Mouse (Mus musculus) heart, postnatal 0 days (tissue): ENCODE measurements at regions not wholly inside any gene's neighbourhood (a gene's known extent, or its start where the extent isn't known, plus 50 kb on each side); places are given as distances from the start of the nearest gene placed in this dataset.

ENCODE experiments used
- ATAC-seq: fragments of 200-750 bp; cut with Nextera tagmentation; 2 replicates; pipeline ENCODE4 v1.8.0; 2017; ENCODE audit warnings: low read depth, moderate number of reproducible peaks, moderate library complexity; ENCODE audit not compliant: insufficient read depth
- DNase-seq: peaks from one replicate; pipeline ENCODE4 v3.0.0-alpha.2; 2016; ENCODE audit warnings: low spot score
- H3K27ac ChIP-seq: fragments of 300-500 bp; sonication (generic); 2 replicates; pipeline ENCODE4 v1.5.1; 2014; ENCODE audit warnings: low read depth, mild to moderate bottlenecking
- H3K27me3 ChIP-seq: fragments of 300-500 bp; sonication (generic); 2 replicates; pipeline ENCODE4 v1.6.1; 2014; ENCODE audit warnings: low read length, mixed read lengths; ENCODE audit not compliant: control insufficient read depth, insufficient read depth
- H3K36me3 ChIP-seq: fragments of 300-500 bp; sonication (generic); replicated peaks from 2 replicates; pipeline ENCODE4 v1.6.1; 2014; ENCODE audit warnings: low read length, mixed read lengths; ENCODE audit not compliant: control insufficient read depth, insufficient read depth
- H3K4me1 ChIP-seq: fragments of 300-500 bp; sonication (generic); 2 replicates; pipeline ENCODE4 v1.6.1; 2014; ENCODE audit warnings: antibody characterized with exemption; ENCODE audit not compliant: control insufficient read depth, insufficient read depth
- H3K4me2 ChIP-seq: fragments of 300-500 bp; sonication (generic); 2 replicates; pipeline ENCODE4 v1.6.1; 2014; ENCODE audit warnings: low read depth, mild to moderate bottlenecking, low read length, moderate library complexity
- H3K4me3 ChIP-seq: fragments of 300-500 bp; sonication (generic); 2 replicates; pipeline ENCODE4 v1.5.1; 2014; ENCODE audit warnings: low read depth, low read length
- H3K9ac ChIP-seq: fragments of 300-500 bp; sonication (generic); replicated peaks from 2 replicates; pipeline ENCODE4 v1.6.1; 2014; ENCODE audit warnings: low read depth, low read length, mixed read lengths
- H3K9me3 ChIP-seq: fragments of 300-500 bp; sonication (generic); replicated peaks from 2 replicates; pipeline ENCODE4 v1.6.1; 2016; ENCODE audit warnings: low read length; ENCODE audit not compliant: control insufficient read depth
- CTCF ChIP-seq: IDR thresholded peaks from 2 replicates; pipeline ENCODE4 v1.5.1; 2016; ENCODE audit warnings: antibody characterized with exemption, control low read depth, low read depth
- EP300 ChIP-seq: IDR thresholded peaks from 2 replicates; pipeline ENCODE4 v1.6.1; 2016; ENCODE audit warnings: antibody characterized with exemption, low read depth
- WGBS: fragments of 180-500 bp; shearing (Covaris S2); extraction: QIAGEN DNeasy Blood & Tissue Kit; methylation state at CpG from one replicate; pipeline ENCODE4 v1.1.7; 2014; 5-methylcytosine and 5-hydroxymethylcytosine counted together

DNA sequence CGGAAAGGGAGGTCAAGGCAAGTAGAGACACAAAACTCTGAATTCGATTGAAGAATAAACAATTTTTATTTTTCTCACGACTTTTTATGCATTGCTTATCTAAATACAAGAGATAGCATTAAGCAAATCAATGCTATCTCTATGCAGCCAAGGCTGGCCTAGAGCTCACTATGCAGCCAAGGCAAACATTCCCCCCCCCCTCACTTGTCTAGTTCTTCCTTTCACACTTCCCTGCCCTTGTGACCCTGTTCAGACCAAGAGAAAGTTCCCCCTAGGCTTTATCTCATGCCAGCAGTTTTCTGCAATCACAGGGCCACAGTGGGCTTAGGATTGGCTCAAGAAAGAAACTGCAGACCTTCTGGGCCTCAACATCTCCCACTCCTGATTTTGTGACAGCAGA lies 417.9 kb upstream of the Rag2 start:
- Histone ChIP-seq H3K4me2 (no peak overlapping the region), H3K4me1 (no peaks in the 10 kb centered on the region), H3K9me3 (no peaks in the 10 kb centered on the region), H3K4me3 (no peak overlapping the region), H3K27ac (no peak overlapping the region), H3K36me3 (no peaks in the 10 kb centered on the region), H3K27me3 (no peaks in the 10 kb centered on the region), H3K9ac (no peak overlapping the region)
- 45% methylated on average over 3 of the region's 3 CpGs for WGBS
- TF ChIP-seq EP300 (no peak), CTCF (no peak)
- no peak for DNase-seq
- ATAC-seq = no peak

GRCm38 (mm10) chr2:101209136-101209535 lies 415.4 kb upstream of the Rag2 start:
- no peak overlapping the region for H3K27ac ChIP-seq
- no peaks in the 10 kb centered on the region for H3K4me1 ChIP-seq
- no peak overlapping the region for H3K4me2 ChIP-seq
- ATAC-seq (no peak), DNase-seq (no peak)
- H3K9ac ChIP-seq = no peak overlapping the region
- no peak for TF ChIP-seq EP300
- no peak for TF ChIP-seq CTCF
- H3K4me3 ChIP-seq = no peak overlapping the region
- no peaks in the 10 kb centered on the region for H3K9me3 ChIP-seq
- no peaks in the 10 kb centered on the region for H3K27me3 ChIP-seq
- WGBS = 85% methylated on average over 4 of the region's 4 CpGs
- no peaks in the 10 kb centered on the region for H3K36me3 ChIP-seq

GRCm38 (mm10) chr2:101220759-101221158 lies 403.8 kb upstream of the Rag2 start:
- H3K4me2 ChIP-seq = no peak overlapping the region
- ATAC-seq (no peak), DNase-seq (no peak)
- no peaks in the 10 kb centered on the region for H3K4me1 ChIP-seq
- no peak overlapping the region for H3K4me3 ChIP-seq
- H3K9ac ChIP-seq = no peak overlapping the region
- no peaks in the 10 kb centered on the region for H3K27me3 ChIP-seq
- H3K36me3 ChIP-seq = no peaks in the 10 kb centered on the region
- no peak overlapping the region for H3K27ac ChIP-seq
- H3K9me3 ChIP-seq = no peaks in the 10 kb centered on the region
- TF ChIP-seq EP300 (no peak), CTCF (no peak)

DNA sequence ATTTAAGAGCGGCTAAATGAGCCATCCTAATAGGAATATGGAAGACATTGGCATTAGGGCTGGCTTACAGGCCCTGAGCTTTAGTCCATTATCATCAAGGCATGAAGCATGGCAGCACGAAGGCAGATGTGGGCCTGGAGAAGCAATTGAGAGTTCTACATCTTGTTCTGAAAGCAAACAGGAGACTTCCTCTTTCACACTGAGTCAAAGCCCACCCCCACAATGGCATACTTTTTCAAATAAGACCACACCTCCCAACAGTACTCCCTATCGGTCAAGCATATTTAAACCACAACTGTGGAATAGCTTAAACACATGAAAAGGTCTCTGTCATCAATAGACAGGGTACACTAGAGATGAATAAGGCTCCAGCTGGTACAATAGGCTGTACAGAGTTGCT lies 381.5 kb upstream of the Rag2 start:
- WGBS = 73% methylated on average over 3 of the region's 3 CpGs
- DNase-seq (no peak), ATAC-seq (no peak)
- Histone ChIP-seq H3K4me3 (no peak overlapping the region), H3K27me3 (no peaks in the 10 kb centered on the region), H3K4me2 (no peak overlapping the region), H3K4me1 (no peaks in the 10 kb centered on the region), H3K27ac (no peak overlapping the region), H3K9ac (no peak overlapping the region), H3K36me3 (no peaks in the 10 kb centered on the region), H3K9me3 (no peaks in the 10 kb centered on the region)
- no peak for TF ChIP-seq CTCF
- TF ChIP-seq EP300 = no peak

DNA sequence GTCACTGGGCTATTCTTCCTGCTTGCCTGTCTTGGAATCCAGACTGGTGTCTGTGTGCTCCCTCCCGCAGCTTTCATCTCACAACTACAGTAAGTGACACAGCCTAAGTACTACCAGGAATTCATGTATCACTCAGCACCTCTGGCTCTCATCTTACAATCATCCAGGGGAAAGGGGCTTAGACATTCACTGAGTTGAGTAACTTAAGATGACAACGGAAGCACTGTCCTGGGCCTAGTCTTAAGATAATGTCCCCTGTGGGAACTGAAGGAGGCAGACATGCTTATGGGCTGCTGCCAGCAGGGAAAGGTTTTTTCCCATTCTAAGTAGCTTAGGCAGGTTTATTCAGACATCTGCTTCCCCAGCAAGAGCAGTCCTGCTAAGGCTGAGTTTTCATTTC lies 377.4 kb upstream of the Rag2 start:
- H3K36me3 ChIP-seq = no peaks in the 10 kb centered on the region
- H3K4me2 ChIP-seq = no peak overlapping the region
- 20% methylated on average over 2 of the region's 2 CpGs for WGBS
- no peaks in the 10 kb centered on the region for H3K9me3 ChIP-seq
- H3K27me3 ChIP-seq = no peaks in the 10 kb centered on the region
- H3K4me3 ChIP-seq = no peak overlapping the region
- H3K27ac ChIP-seq = no peak overlapping the region
- no peak for DNase-seq
- ATAC-seq = no peak
- no peak overlapping the region for H3K9ac ChIP-seq
- H3K4me1 ChIP-seq = no peaks in the 10 kb centered on the region
- TF ChIP-seq EP300 = no peak
- no peak for TF ChIP-seq CTCF

DNA sequence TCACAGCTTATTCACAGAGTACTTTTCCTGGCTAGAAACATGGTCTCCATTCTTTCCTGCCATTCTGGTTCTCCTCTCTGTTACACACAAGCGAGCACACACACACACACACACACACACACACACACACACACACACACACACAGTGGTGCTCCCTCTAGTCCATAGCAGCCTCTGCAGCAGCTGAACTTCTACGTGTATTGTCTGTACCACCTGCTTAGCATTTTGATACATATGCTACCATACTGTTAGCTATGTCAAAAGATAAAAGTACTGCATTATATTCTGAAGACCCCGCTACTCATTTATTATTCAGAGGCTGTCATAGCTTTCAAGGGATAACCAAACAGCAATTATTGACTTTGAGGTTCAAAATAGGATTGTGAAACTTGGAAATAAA lies 372.3 kb upstream of the Rag2 start:
- no peaks in the 10 kb centered on the region for H3K9me3 ChIP-seq
- H3K36me3 ChIP-seq = no peaks in the 10 kb centered on the region
- ATAC-seq (no peak), DNase-seq (no peak)
- H3K4me3 ChIP-seq = no peak overlapping the region
- no peaks in the 10 kb centered on the region for H3K27me3 ChIP-seq
- 73% methylated on average over 3 of the region's 3 CpGs for WGBS
- H3K4me2 ChIP-seq = no peak overlapping the region
- H3K27ac ChIP-seq = no peak overlapping the region
- H3K9ac ChIP-seq = no peak overlapping the region
- TF ChIP-seq EP300 = no peak
- H3K4me1 ChIP-seq = 0 out of 2 replicates have a peak, but pooled peaks cover 3% of the 10 kb centered on the region
